Comparison of ENCODE assay signal across 8 mouse cellular contexts in the genomic region with DNA sequence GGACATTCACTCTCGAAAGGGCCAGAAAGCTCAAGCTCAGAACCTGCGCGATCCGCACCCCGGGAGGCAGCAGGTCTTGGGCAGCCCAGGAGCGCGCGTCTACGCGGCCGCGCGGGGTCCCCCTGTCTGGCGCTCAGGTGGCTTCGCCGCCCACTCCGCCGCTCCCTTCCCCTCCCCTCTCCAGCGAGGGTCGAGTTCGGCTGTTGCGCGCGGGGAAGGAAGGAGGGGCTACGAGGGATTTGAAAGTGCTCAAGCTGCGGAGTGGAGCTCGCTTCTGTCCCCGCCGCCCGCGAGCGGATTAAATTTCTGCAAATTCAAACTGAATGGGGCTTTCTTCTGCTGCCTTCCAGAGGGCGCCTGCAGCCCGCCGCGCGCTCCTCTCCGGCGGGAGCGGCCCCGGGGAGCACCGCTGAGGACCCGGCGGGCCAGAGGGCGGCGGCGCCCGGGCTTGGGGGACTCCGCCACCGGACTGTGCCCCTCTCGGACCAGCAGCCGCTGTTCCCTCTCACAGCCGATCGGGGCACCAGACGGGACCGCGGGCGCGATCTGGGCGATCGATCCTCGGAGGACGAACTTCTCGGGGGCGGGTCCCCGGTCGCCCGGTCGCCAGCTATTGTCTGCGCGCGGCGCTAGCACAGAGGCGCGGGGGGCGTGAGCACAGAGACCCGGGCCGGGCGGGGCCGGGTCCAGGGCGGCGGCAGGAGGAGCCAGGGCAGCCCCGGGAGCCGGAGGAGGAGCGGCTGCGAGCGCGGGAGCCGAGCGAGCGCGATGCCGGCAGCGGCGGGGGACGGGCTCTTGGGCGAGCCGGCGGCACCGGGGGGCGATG. TPM values are rescaled to one million over a fixed set of nuclear protein-coding genes. Genes with fewer than 3 reads are reported as not detected.
DNase-seq lines count a peak whose midpoint lies in the region; ATAC-seq and TF ChIP-seq lines count a peak whose summit lies in the region.

TSS of gene Hunk (plus strand) at position 326 of the 826 bp plus-strand sequence.

- H3K9me3 ChIP-seq in embryonic facial prominence, embryonic 15.5 days (replicated peaks): no peaks in the 10 kb centered on the region
- H3K9me3 ChIP-seq in heart, embryonic 14.5 days (ENCODE audit: control insufficient read depth, low read length): peaks cover 4% of the 10 kb centered on the region; the same call in 1 of the 2 replicates
- H3K9me3 ChIP-seq in kidney, postnatal 0 days (replicated peaks; ENCODE audit: low read length): no peaks in the 10 kb centered on the region; the same call in 1 of the 2 replicates
- no peaks in the 10 kb centered on the region; the same call in 1 of the 2 replicates for H3K9me3 ChIP-seq in liver, embryonic 13.5 days (replicated peaks)

- peak; percentile 85 for ATAC-seq in embryonic facial prominence, embryonic 15.5 days (ENCODE audit: insufficient number of reproducible peaks, low FRiP score, low TSS enrichment, low read depth)
- ATAC-seq in heart, embryonic 14.5 days (ENCODE audit: insufficient number of reproducible peaks, insufficient read depth, low FRiP score, low read depth): peak; percentile 81
- ATAC-seq in kidney, postnatal 0 days (replicated peaks; ENCODE audit: low FRiP score, low read depth): peak; percentile 80
- ATAC-seq in liver, embryonic 13.5 days (ENCODE audit: low read depth): peak; percentile 66

- TF ChIP-seq POLR2A in olfactory bulb, adult 2 months (IDR thresholded peaks at IDR 0.05; ENCODE audit: insufficient read depth, low read depth, low read length): no peak

- under 1% methylated on average over 99 of the region's 101 CpGs for WGBS in embryonic facial prominence, embryonic 15.5 days
- under 1% methylated on average over 80 of the region's 101 CpGs for WGBS in heart, embryonic 14.5 days
- under 1% methylated on average over 86 of the region's 101 CpGs for WGBS in kidney, postnatal 0 days
- WGBS in liver, embryonic 13.5 days (ENCODE audit: insufficient replicate concordance): under 1% methylated on average over 95 of the region's 101 CpGs
- WGBS in olfactory bulb, adult 2 months: under 1% methylated on average over 100 of the region's 101 CpGs

- H3K36me3 ChIP-seq in embryonic facial prominence, embryonic 15.5 days: peaks cover 2% of the 10 kb centered on the region
- H3K36me3 ChIP-seq in heart, embryonic 14.5 days (ENCODE audit: control insufficient read depth, insufficient read depth, low read length): 0 out of 2 replicates have a peak, but pooled peaks cover 4% of the 10 kb centered on the region
- no peaks in the 10 kb centered on the region for H3K36me3 ChIP-seq in kidney, postnatal 0 days (ENCODE audit: insufficient read depth, low read length)
- H3K36me3 ChIP-seq in liver, embryonic 13.5 days: no peaks in the 10 kb centered on the region

- no peaks in the 10 kb centered on the region for H3K27me3 ChIP-seq in embryonic facial prominence, embryonic 15.5 days
- H3K27me3 ChIP-seq in heart, embryonic 14.5 days (ENCODE audit: control insufficient read depth, insufficient read depth, low read length): no peaks in the 10 kb centered on the region
- no peaks in the 10 kb centered on the region for H3K27me3 ChIP-seq in kidney, postnatal 0 days (ENCODE audit: insufficient read depth, low read length)
- peaks cover 68% of the 10 kb centered on the region for H3K27me3 ChIP-seq in liver, embryonic 13.5 days

- 0 out of 2 replicates have a peak, but pooled peaks have one; percentile 1 for TF ChIP-seq CTCF in kidney, postnatal 0 days (IDR thresholded peaks at IDR 0.05; ENCODE audit: low read depth)
- no peak for TF ChIP-seq CTCF in olfactory bulb, adult 2 months (IDR thresholded peaks at IDR 0.05; ENCODE audit: insufficient read depth, low read depth, low read length)

- H3K4me3 ChIP-seq in embryonic facial prominence, embryonic 15.5 days (replicated peaks): peak within 1 kb of the TSS; percentile 85
- peak within 1 kb of the TSS; percentile 64 to 91 for H3K4me3 ChIP-seq in heart, embryonic 14.5 days (ENCODE audit: control insufficient read depth in 1 of 2, insufficient read depth in 1 of 2, low read depth in 1 of 2, low read length in 2 of 2)
- H3K4me3 ChIP-seq in kidney, postnatal 0 days (replicated peaks; ENCODE audit: low read depth, low read length): peak within 1 kb of the TSS; percentile 84
- H3K4me3 ChIP-seq in liver, embryonic 13.5 days (replicated peaks): peak within 1 kb of the TSS; percentile 59
- peak within 1 kb of the TSS; percentile 73 for H3K4me3 ChIP-seq in olfactory bulb, adult 2 months (ENCODE audit: insufficient read depth, low read depth, low read length)

- H3K4me1 ChIP-seq in embryonic facial prominence, embryonic 15.5 days: peaks cover 49% of the 10 kb centered on the region
- peaks cover 26 to 34% of the 10 kb centered on the region in 2 experiments for H3K4me1 ChIP-seq in heart, embryonic 14.5 days (ENCODE audit: control insufficient read depth in 2 of 2, insufficient read depth in 2 of 2, low read length in 2 of 2)
- peaks cover 18% of the 10 kb centered on the region; the same call in 1 of the 2 replicates for H3K4me1 ChIP-seq in kidney, postnatal 0 days (replicated peaks; ENCODE audit: insufficient read depth, low read length)
- peaks cover 12% of the 10 kb centered on the region for H3K4me1 ChIP-seq in liver, embryonic 13.5 days (replicated peaks)
- peaks cover 20% of the 10 kb centered on the region for H3K4me1 ChIP-seq in olfactory bulb, adult 2 months (ENCODE audit: control insufficient read depth, insufficient read depth, low read length)

- H3K4me2 ChIP-seq in embryonic facial prominence, embryonic 15.5 days (replicated peaks): peak within 1 kb of the TSS; percentile 85
- H3K4me2 ChIP-seq in heart, embryonic 14.5 days (ENCODE audit: low read length): peak within 1 kb of the TSS; percentile 86
- H3K4me2 ChIP-seq in kidney, postnatal 0 days (ENCODE audit: low read length): peak within 1 kb of the TSS; percentile 85
- peak within 1 kb of the TSS; percentile 61 for H3K4me2 ChIP-seq in liver, embryonic 13.5 days

- peak; percentile 54 to 61 for DNase-seq in left cerebral cortex, adult 18-20 months (ENCODE audit: low spot score in 2 of 2)
- DNase-seq in left cerebral cortex, adult 11 months (ENCODE audit: low spot score): no peak
- DNase-seq in kidney, postnatal 0 days (ENCODE audit: low spot score): peak; percentile 89
- no peak for DNase-seq in liver, embryonic 13.5 days
- DNase-seq in urinary bladder, adult 18-20 months (ENCODE audit: low spot score in 2 of 2): peak; percentile 36 to 66

- H3K27ac ChIP-seq in embryonic facial prominence, embryonic 15.5 days (replicated peaks): peak within 1 kb of the TSS; percentile 95
- peak within 1 kb of the TSS; percentile 78 to 92 for H3K27ac ChIP-seq in heart, embryonic 14.5 days (replicated peaks in 1 of 2; ENCODE audit: control insufficient read depth in 1 of 2, insufficient read depth in 1 of 2, low read depth in 2 of 2, low read length in 2 of 2)
- H3K27ac ChIP-seq in kidney, postnatal 0 days: peak within 1 kb of the TSS; percentile 92
- peak within 1 kb of the TSS; percentile 79 for H3K27ac ChIP-seq in liver, embryonic 13.5 days
- H3K27ac ChIP-seq in olfactory bulb, adult 2 months (ENCODE audit: insufficient read depth, low read depth, low read length): 0 out of 2 replicates have a peak within 1 kb of the TSS, but pooled peaks have one; percentile 4

- peak within 1 kb of the TSS; percentile 94 for H3K9ac ChIP-seq in embryonic facial prominence, embryonic 15.5 days
- H3K9ac ChIP-seq in heart, embryonic 14.5 days (ENCODE audit: low read length): peak within 1 kb of the TSS; percentile 97
- H3K9ac ChIP-seq in kidney, postnatal 0 days (ENCODE audit: low read depth, low read length): peak within 1 kb of the TSS; percentile 86
- peak within 1 kb of the TSS; percentile 64 for H3K9ac ChIP-seq in liver, embryonic 13.5 days

RNA-seq across cellular contexts. Expression of gene Hunk, which starts in this region (rescaled TPM):
- 10 to 100 TPM; 13.0 to 16.8 TPM for total RNA-seq in left cerebral cortex, adult 18-20 months (2021)
- 12.4 and 12.9 TPM in 2 replicates for polyA plus RNA-seq in embryonic facial prominence, embryonic 15.5 days (2015; fragmentation: Nextera tagmentation; extraction: Ambion mirVana)
- polyA plus RNA-seq in heart, embryonic 14.5 days (2014; fragmentation: Nextera tagmentation; extraction: Ambion mirVana): 9.7 and 10.4 TPM in 2 replicates
- 6.9 and 7.6 TPM in 2 replicates for polyA plus RNA-seq in kidney, postnatal 0 days (2015; fragmentation: Nextera tagmentation; extraction: Ambion mirVana)
- 0.98 and 1.4 TPM in 2 replicates for polyA plus RNA-seq in liver, embryonic 13.5 days (2015; fragmentation: Nextera tagmentation; extraction: Ambion mirVana)
- not detected in 2 replicates for polyA plus RNA-seq in olfactory bulb, adult 2 months (2012; ENCODE audit: insufficient read depth, insufficient read length, low replicate concordance, missing spikeins)

Comparison
In these comparisons a context has a peak if more than half of its experiments do, and no peak if none do; other contexts are left out.
1. DNase-seq: peak in left cerebral cortex, adult 18-20 months (2 of 2), kidney, postnatal 0 days (single experiment) and urinary bladder, adult 18-20 months (2 of 2); none in left cerebral cortex, adult 11 months (single experiment) and liver, embryonic 13.5 days (single experiment).
2. H3K27ac ChIP-seq: peak in every context shown above with its lines; median percentile 95 in embryonic facial prominence, embryonic 15.5 days; 92 in kidney, postnatal 0 days; 85 in heart, embryonic 14.5 days; 79 in liver, embryonic 13.5 days; 4 in olfactory bulb, adult 2 months.
3. Peak in every context shown above with its lines, with median percentiles within 50 percentile points of each other: ATAC-seq, H3K4me2 ChIP-seq, H3K4me3 ChIP-seq and H3K9ac ChIP-seq.